Mouse (Mus musculus): ENCODE measurements around the gene Kcnk15. TPM values are rescaled to one million over a fixed set of nuclear protein-coding genes. Genes with fewer than 3 reads are reported as not detected.

Gene Kcnk15
- polyA plus RNA-seq, 1 experiment: not detected

DNA sequence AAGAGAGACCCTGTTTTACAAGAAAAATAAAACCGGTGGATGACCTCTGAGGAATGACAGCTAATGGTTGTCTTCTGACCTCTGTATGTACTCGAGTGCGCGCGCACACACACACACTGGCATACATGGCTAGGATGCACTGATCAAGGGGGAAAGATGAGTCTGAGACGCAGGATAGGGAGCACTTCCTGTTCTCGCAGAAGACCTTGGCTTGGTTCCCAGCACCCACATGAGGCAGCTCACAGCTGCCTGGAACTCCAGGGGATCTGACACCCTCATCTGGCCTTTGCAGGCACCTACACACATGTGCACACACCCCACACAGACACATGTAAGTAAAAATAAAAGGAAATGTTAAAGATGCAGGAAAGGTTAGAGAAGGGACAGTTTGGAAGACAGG, 43.6 kb downstream of the Kcnk15 start:
- no peak for TF ChIP-seq CTCF (IDR thresholded peaks at IDR 0.05; ENCODE audit: borderline replicate concordance, control insufficient read depth, extremely low read depth, insufficient read depth, low read length, poor library complexity)
- no peak for TF ChIP-seq POLR2A (IDR thresholded peaks at IDR 0.05; ENCODE audit: control insufficient read depth, extremely low read depth, insufficient read depth, low read length, poor library complexity)
- no peak for DNase-seq
- Histone ChIP-seq H3K4me3 (ENCODE audit: control insufficient read depth, insufficient read depth, low read length) (no peak overlapping the region), H3K27me3 (ENCODE audit: control insufficient read depth, insufficient read depth, low read length) (no peaks in the 10 kb centered on the region), H3K36me3 (ENCODE audit: control insufficient read depth, insufficient read depth, low read length) (no peaks in the 10 kb centered on the region), H3K4me1 (replicated peaks; ENCODE audit: control insufficient read depth, insufficient read depth, low read length) (no peaks in the 10 kb centered on the region; the same call in 1 of the 2 replicates), H3K27ac (ENCODE audit: control insufficient read depth, insufficient read depth, low read length) (no peak overlapping the region)
- 83% methylated on average over 7 of the region's 7 CpGs for WGBS

- no peak for TF ChIP-seq POLR2A (IDR thresholded peaks at IDR 0.05; ENCODE audit: control insufficient read depth, extremely low read depth, insufficient read depth, low read length, poor library complexity)
- no peak for DNase-seq
- 87% methylated on average over 7 of the region's 7 CpGs for WGBS
Observed at GRCm38 (mm10) chr2:163897988-163898535, 44.6 kb downstream of the Kcnk15 start.

DNA sequence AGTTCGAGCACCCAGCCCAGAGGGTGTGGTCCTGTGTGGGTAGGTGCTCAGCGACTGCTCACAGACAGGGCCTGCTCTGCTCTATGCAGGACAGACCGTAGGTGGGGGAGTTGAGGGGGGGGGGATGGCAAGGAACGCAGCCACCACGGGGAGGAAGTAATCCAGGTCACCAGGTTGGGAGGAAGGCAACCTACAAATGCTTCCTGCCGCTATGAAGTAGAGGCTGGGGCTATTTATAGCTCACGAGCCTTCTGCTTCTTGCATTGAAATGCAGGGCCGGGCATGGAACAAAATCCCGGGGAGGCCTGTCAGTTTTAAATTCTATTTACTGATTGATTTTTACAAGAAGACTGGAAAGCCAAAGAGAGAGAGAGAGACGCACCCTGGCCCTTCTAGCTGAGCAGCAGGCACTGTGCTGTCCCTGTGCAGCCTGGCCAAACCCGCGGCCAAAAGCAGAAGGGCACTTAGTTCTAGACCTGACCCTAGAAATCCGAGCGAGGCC, 46.5 kb downstream of the Kcnk15 start:
- H3K27ac ChIP-seq (ENCODE audit: control insufficient read depth, insufficient read depth, low read length): no peak overlapping the region
- H3K4me1 ChIP-seq (replicated peaks; ENCODE audit: control insufficient read depth, insufficient read depth, low read length): no peaks in the 10 kb centered on the region; the same call in 1 of the 2 replicates
- DNase-seq: no peak
- H3K4me3 ChIP-seq (ENCODE audit: control insufficient read depth, insufficient read depth, low read length): no peak overlapping the region
- no peaks in the 10 kb centered on the region for H3K36me3 ChIP-seq (ENCODE audit: control insufficient read depth, insufficient read depth, low read length)
- WGBS: 17% methylated on average over 14 of the region's 14 CpGs
- TF ChIP-seq CTCF (IDR thresholded peaks at IDR 0.05; ENCODE audit: borderline replicate concordance, control insufficient read depth, extremely low read depth, insufficient read depth, low read length, poor library complexity) (no peak), POLR2A (IDR thresholded peaks at IDR 0.05; ENCODE audit: control insufficient read depth, extremely low read depth, insufficient read depth, low read length, poor library complexity) (no peak)
- H3K27me3 ChIP-seq (ENCODE audit: control insufficient read depth, insufficient read depth, low read length): no peaks in the 10 kb centered on the region

More at GRCm38 (mm10) chr2:163897988-163898535, 44.6 kb downstream of the Kcnk15 start:
- H3K27me3 ChIP-seq (ENCODE audit: control insufficient read depth, insufficient read depth, low read length): no peaks in the 10 kb centered on the region
- H3K36me3 ChIP-seq (ENCODE audit: control insufficient read depth, insufficient read depth, low read length): no peaks in the 10 kb centered on the region
- H3K4me3 ChIP-seq (ENCODE audit: control insufficient read depth, insufficient read depth, low read length): no peak overlapping the region
- H3K4me1 ChIP-seq (replicated peaks; ENCODE audit: control insufficient read depth, insufficient read depth, low read length): no peaks in the 10 kb centered on the region; the same call in 1 of the 2 replicates
- H3K27ac ChIP-seq (ENCODE audit: control insufficient read depth, insufficient read depth, low read length): no peak overlapping the region

DNA sequence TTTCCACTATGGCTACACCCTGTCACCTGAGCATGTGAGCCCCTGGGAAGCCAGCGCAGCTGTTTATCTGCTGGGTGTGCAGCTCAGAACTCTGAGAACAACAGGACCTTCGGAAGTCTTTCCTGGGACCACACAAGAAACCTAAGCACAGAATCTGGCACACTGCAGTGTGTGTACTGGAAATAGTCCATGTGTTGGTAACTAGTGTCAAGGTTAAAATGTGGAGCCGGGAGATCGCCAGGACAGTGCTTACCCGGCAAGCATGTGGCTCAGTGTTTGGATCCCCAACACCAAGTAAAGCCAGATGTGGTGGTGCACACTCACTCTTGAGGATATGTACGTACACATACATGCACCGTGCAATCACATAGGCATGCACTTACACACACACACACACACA, 47.6 kb downstream of the Kcnk15 start:
- WGBS: 93% methylated on average over 7 of the region's 7 CpGs
- H3K27me3 ChIP-seq (ENCODE audit: control insufficient read depth, insufficient read depth, low read length): no peaks in the 10 kb centered on the region
- H3K4me1 ChIP-seq (replicated peaks; ENCODE audit: control insufficient read depth, insufficient read depth, low read length): no peaks in the 10 kb centered on the region; the same call in 1 of the 2 replicates
- DNase-seq: no peak
- no peaks in the 10 kb centered on the region for H3K36me3 ChIP-seq (ENCODE audit: control insufficient read depth, insufficient read depth, low read length)
- no peak overlapping the region for H3K4me3 ChIP-seq (ENCODE audit: control insufficient read depth, insufficient read depth, low read length)
- H3K27ac ChIP-seq (ENCODE audit: control insufficient read depth, insufficient read depth, low read length): no peak overlapping the region
- TF ChIP-seq POLR2A (IDR thresholded peaks at IDR 0.05; ENCODE audit: control insufficient read depth, extremely low read depth, insufficient read depth, low read length, poor library complexity) (no peak), CTCF (IDR thresholded peaks at IDR 0.05; ENCODE audit: borderline replicate concordance, control insufficient read depth, extremely low read depth, insufficient read depth, low read length, poor library complexity) (no peak)

DNA sequence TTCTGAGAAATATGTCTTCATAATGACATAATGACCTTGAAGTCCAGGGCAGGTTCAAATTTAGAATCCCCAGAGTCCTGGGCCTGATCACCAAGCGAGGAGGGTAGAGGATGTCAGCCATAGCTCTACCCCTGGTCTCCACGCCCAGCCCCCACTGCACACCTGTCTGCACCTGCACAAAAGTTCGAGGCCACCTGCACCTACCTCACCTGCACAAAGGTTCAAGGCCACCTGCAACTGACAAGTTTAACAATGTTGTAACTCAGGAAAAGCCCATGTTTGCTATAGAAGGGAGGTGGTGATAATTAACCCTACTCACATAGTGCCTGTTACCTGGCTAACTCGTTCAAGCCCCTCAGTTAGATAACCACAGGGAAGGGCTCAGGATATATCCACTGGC, 49.0 kb downstream of the Kcnk15 start:
- Histone ChIP-seq H3K27me3 (ENCODE audit: control insufficient read depth, insufficient read depth, low read length) (no peaks in the 10 kb centered on the region), H3K4me1 (replicated peaks; ENCODE audit: control insufficient read depth, insufficient read depth, low read length) (no peaks in the 10 kb centered on the region; the same call in 1 of the 2 replicates), H3K27ac (ENCODE audit: control insufficient read depth, insufficient read depth, low read length) (no peak overlapping the region), H3K36me3 (ENCODE audit: control insufficient read depth, insufficient read depth, low read length) (no peaks in the 10 kb centered on the region), H3K4me3 (ENCODE audit: control insufficient read depth, insufficient read depth, low read length) (no peak overlapping the region)
- TF ChIP-seq POLR2A (IDR thresholded peaks at IDR 0.05; ENCODE audit: control insufficient read depth, extremely low read depth, insufficient read depth, low read length, poor library complexity) (no peak), CTCF (IDR thresholded peaks at IDR 0.05; ENCODE audit: borderline replicate concordance, control insufficient read depth, extremely low read depth, insufficient read depth, low read length, poor library complexity) (no peak)
- 84% methylated on average over 4 of the region's 4 CpGs for WGBS
- DNase-seq: no peak

- Histone ChIP-seq H3K4me1 (replicated peaks; ENCODE audit: control insufficient read depth, insufficient read depth, low read length) (no peaks in the 10 kb centered on the region; the same call in 1 of the 2 replicates), H3K4me3 (ENCODE audit: control insufficient read depth, insufficient read depth, low read length) (no peak overlapping the region), H3K36me3 (ENCODE audit: control insufficient read depth, insufficient read depth, low read length) (no peaks in the 10 kb centered on the region), H3K27me3 (ENCODE audit: control insufficient read depth, insufficient read depth, low read length) (no peaks in the 10 kb centered on the region), H3K27ac (ENCODE audit: control insufficient read depth, insufficient read depth, low read length) (no peak overlapping the region)
- DNase-seq: no peak
- 77% methylated on average over 11 of the region's 11 CpGs for WGBS
- TF ChIP-seq POLR2A (IDR thresholded peaks at IDR 0.05; ENCODE audit: control insufficient read depth, extremely low read depth, insufficient read depth, low read length, poor library complexity) (no peak), CTCF (IDR thresholded peaks at IDR 0.05; ENCODE audit: borderline replicate concordance, control insufficient read depth, extremely low read depth, insufficient read depth, low read length, poor library complexity) (no peak)
Observed at GRCm38 (mm10) chr2:163903461-163903860, 50.0 kb downstream of the Kcnk15 start.

GRCm38 (mm10) chr2:163904323-163904722, 50.9 kb downstream of the Kcnk15 start:
- Histone ChIP-seq H3K4me3 (ENCODE audit: control insufficient read depth, insufficient read depth, low read length) (no peak overlapping the region), H3K36me3 (ENCODE audit: control insufficient read depth, insufficient read depth, low read length) (no peaks in the 10 kb centered on the region), H3K4me1 (replicated peaks; ENCODE audit: control insufficient read depth, insufficient read depth, low read length) (no peaks in the 10 kb centered on the region; the same call in 1 of the 2 replicates), H3K27ac (ENCODE audit: control insufficient read depth, insufficient read depth, low read length) (no peak overlapping the region), H3K27me3 (ENCODE audit: control insufficient read depth, insufficient read depth, low read length) (no peaks in the 10 kb centered on the region)
- no peak for DNase-seq
- WGBS: 85% methylated on average over 4 of the region's 4 CpGs
- TF ChIP-seq POLR2A (IDR thresholded peaks at IDR 0.05; ENCODE audit: control insufficient read depth, extremely low read depth, insufficient read depth, low read length, poor library complexity): no peak
- TF ChIP-seq CTCF (IDR thresholded peaks at IDR 0.05; ENCODE audit: borderline replicate concordance, control insufficient read depth, extremely low read depth, insufficient read depth, low read length, poor library complexity): no peak

Measured in thymus, adult 2 months (tissue).